Mouse (Mus musculus) heart, embryonic 14.5 days (tissue): ENCODE measurements around the gene Calhm1. TPM values are rescaled to one million over a fixed set of nuclear protein-coding genes. Genes with fewer than 3 reads are reported as not detected.
"Not testable (repeated sequence)": the region's sequence is repeated elsewhere in the genome, so short reads cannot be mapped to it uniquely, and the experiment has no call there.

Experiments
- ATAC-seq: fragments of 200-750 bp; cut with Nextera tagmentation; 2 replicates; pipeline ENCODE4 v1.8.0; 2017; ENCODE audit warnings: low read depth, moderate TSS enrichment; ENCODE audit not compliant: insufficient number of reproducible peaks, insufficient read depth, low FRiP score
- H3K27ac ChIP-seq, 2 experiments: fragments of 200-500 bp in 1 of 2; fragments of 300-500 bp in 1 of 2; sonication (generic) in 1 of 2; replicated peaks in 1 of 2; 2 replicates each; pipeline ENCODE4 v1.5.1; 2012 to 2014; ENCODE audit warnings: low read depth in 2 of 2, low read length in 2 of 2, control low read depth in 1 of 2, mild to moderate bottlenecking in 1 of 2, mixed read lengths in 1 of 2; ENCODE audit not compliant: control insufficient read depth in 1 of 2, insufficient read depth in 1 of 2
- H3K27me3 ChIP-seq: fragments of 300-500 bp; sonication (generic); 2 replicates; pipeline ENCODE4 v1.6.1; 2014; ENCODE audit warnings: mild to moderate bottlenecking, low read length, control low read depth; ENCODE audit not compliant: control insufficient read depth, insufficient read depth
- H3K36me3 ChIP-seq: fragments of 300-500 bp; sonication (generic); 2 replicates; pipeline ENCODE4 v1.6.1; 2014; ENCODE audit warnings: mild to moderate bottlenecking, control low read depth, low read length, mixed read lengths; ENCODE audit not compliant: control insufficient read depth, insufficient read depth
- H3K4me1 ChIP-seq, 2 experiments: fragments of 200-500 bp in 1 of 2; fragments of 300-500 bp in 1 of 2; sonication (generic) in 1 of 2; 2 replicates each; pipeline ENCODE4 v1.6.1; 2012 to 2014; ENCODE audit warnings: low read length in 2 of 2, control low read depth in 1 of 2, mixed read lengths in 1 of 2; ENCODE audit not compliant: control insufficient read depth in 2 of 2, insufficient read depth in 2 of 2
- H3K4me2 ChIP-seq: fragments of 300-500 bp; sonication (generic); 2 replicates; pipeline ENCODE4 v1.6.1; 2014; ENCODE audit warnings: mild to moderate bottlenecking, low read length
- H3K4me3 ChIP-seq, 2 experiments: fragments of 200-500 bp in 1 of 2; fragments of 300-500 bp in 1 of 2; sonication (generic) in 1 of 2; 2 replicates each; pipeline ENCODE4 v1.5.1; 2012 to 2014; ENCODE audit warnings: low read length in 2 of 2, mild to moderate bottlenecking in 2 of 2, control low read depth in 1 of 2, low read depth in 1 of 2, moderate library complexity in 1 of 2; ENCODE audit not compliant: control insufficient read depth in 1 of 2, insufficient read depth in 1 of 2
- H3K9ac ChIP-seq: fragments of 300-500 bp; sonication (generic); 2 replicates; pipeline ENCODE4 v1.6.1; 2014; ENCODE audit warnings: mild to moderate bottlenecking, low read length
- H3K9me3 ChIP-seq: fragments of 300-500 bp; sonication (generic); 2 replicates; pipeline ENCODE4 v1.6.1; 2016; ENCODE audit warnings: low read length, control low read depth; ENCODE audit not compliant: control insufficient read depth
- WGBS: fragments of 180-500 bp; shearing (Covaris S2); extraction: QIAGEN DNeasy Blood & Tissue Kit; methylation state at CpG from one replicate; pipeline ENCODE4 v1.1.7; 2014; 5-methylcytosine and 5-hydroxymethylcytosine counted together
- polyA plus RNA-seq: library from polyadenylated mRNA; unstranded; fragments of >200 nt; fragmentation: Nextera tagmentation; extraction: Ambion mirVana; gene quantifications from 2 replicates; pipeline ENCODE4 v1.2.1, GENCODE M21; 2014

The Calhm1 gene
- polyA plus RNA-seq, 1 experiment from 2014 or later = not detected

- peak overlapping the region; percentile 68 for H3K4me2 ChIP-seq
- H3K36me3 ChIP-seq = no peaks in the 10 kb centered on the region
- peak overlapping the region in 1 of 2 experiments; percentile 27; a peak in 1 of 4 replicates for H3K4me3 ChIP-seq
- H3K9me3 ChIP-seq = no peaks in the 10 kb centered on the region
- peak overlapping the region; percentile 46; the same call in 1 of the 2 replicates for H3K9ac ChIP-seq
- 57% methylated on average over 12 of the region's 12 CpGs for WGBS
- peaks cover 4 to 9% of the 10 kb centered on the region in 2 experiments; a peak in 3 of 4 replicates for H3K4me1 ChIP-seq
- peaks cover 10% of the 10 kb centered on the region; the same call in 1 of the 2 replicates for H3K27me3 ChIP-seq
- no peak for ATAC-seq
- no peak overlapping the region for H3K27ac ChIP-seq
Observed at GRCm38 (mm10) chr19:47152062-47152369, 8.0 kb upstream of the Calhm1 start.

GRCm38 (mm10) chr19:47151332-47152061, 7.4 kb upstream of the Calhm1 start:
- peaks cover 4 to 9% of the 10 kb centered on the region in 2 experiments; a peak in 3 of 4 replicates for H3K4me1 ChIP-seq
- peaks cover 10% of the 10 kb centered on the region; the same call in 1 of the 2 replicates for H3K27me3 ChIP-seq
- 18% methylated on average over 32 of the region's 32 CpGs for WGBS
- no peaks in the 10 kb centered on the region for H3K36me3 ChIP-seq
- peak overlapping the region; percentile 46 for H3K9ac ChIP-seq
- ATAC-seq = no peak
- no peaks in the 10 kb centered on the region for H3K9me3 ChIP-seq
- peak overlapping the region; percentile 68 for H3K4me2 ChIP-seq
- H3K4me3 ChIP-seq = peak overlapping the region; percentile 7 to 27; a peak in 3 of 4 replicates
- no peak overlapping the region for H3K27ac ChIP-seq

GRCm38 (mm10) chr19:47149854-47150253, 5.8 kb upstream of the Calhm1 start:
- Histone ChIP-seq H3K4me1 (peaks cover 7 to 13% of the 10 kb centered on the region in 2 experiments), H3K4me2 (no peak overlapping the region), H3K9me3 (no peaks in the 10 kb centered on the region), H3K27ac (no peak overlapping the region), H3K36me3 (no peaks in the 10 kb centered on the region), H3K27me3 (peaks cover 10% of the 10 kb centered on the region; the same call in 1 of the 2 replicates), H3K4me3 (no peak overlapping the region), H3K9ac (no peak overlapping the region)
- no peak for ATAC-seq
- WGBS = 40% methylated on average over 3 of the region's 4 CpGs

DNA sequence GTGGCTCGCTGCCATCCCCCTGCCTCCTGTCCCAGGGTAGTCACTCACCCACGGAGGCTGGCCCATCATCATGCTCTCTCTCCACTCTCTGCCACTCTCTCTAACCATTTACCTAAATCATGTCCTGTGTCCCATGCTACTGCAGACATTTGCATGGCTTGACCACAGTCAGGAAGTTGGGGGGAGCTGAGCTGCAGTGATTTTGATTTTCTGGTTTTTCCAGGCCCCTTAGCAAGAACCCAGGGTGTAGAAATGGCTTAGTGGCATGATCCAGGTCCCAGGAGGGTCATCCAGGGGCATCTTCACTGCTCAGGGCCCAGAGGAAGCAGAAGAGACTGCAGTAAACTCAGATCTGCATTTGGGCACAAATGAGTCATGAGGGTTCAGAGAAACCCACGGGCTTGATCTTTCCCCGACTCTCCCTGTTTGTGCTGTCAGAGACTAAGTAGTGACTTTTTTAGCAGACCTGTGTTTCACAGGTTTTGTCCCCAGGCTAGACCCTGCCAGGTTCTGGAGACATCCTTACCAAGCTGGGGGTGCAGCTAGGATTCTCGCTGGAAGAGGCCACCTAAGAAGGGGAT, 4.3 kb upstream of the Calhm1 start:
- 75% methylated on average over 5 of the region's 5 CpGs for WGBS
- H3K27ac ChIP-seq = no peak overlapping the region
- H3K27me3 ChIP-seq = peaks cover 10% of the 10 kb centered on the region; the same call in 1 of the 2 replicates
- ATAC-seq = no peak
- H3K9me3 ChIP-seq = no peaks in the 10 kb centered on the region
- H3K4me2 ChIP-seq = no peak overlapping the region
- H3K4me3 ChIP-seq = no peak overlapping the region
- H3K9ac ChIP-seq = no peak overlapping the region
- peaks cover 7 to 13% of the 10 kb centered on the region in 2 experiments for H3K4me1 ChIP-seq
- H3K36me3 ChIP-seq = no peaks in the 10 kb centered on the region

- H3K4me2 ChIP-seq = no peak overlapping the region
- no peak overlapping the region for H3K4me3 ChIP-seq
- H3K9me3 ChIP-seq = no peaks in the 10 kb centered on the region
- no peak for ATAC-seq
- no peaks in the 10 kb centered on the region for H3K36me3 ChIP-seq
- peaks cover 8 to 17% of the 10 kb centered on the region in 2 experiments for H3K4me1 ChIP-seq
- 73% methylated on average over 6 of the region's 6 CpGs for WGBS
- no peak overlapping the region for H3K9ac ChIP-seq
- H3K27ac ChIP-seq = no peak overlapping the region
- no peaks in the 10 kb centered on the region for H3K27me3 ChIP-seq
Observed at GRCm38 (mm10) chr19:47142438-47142837, 1.6 kb downstream of the Calhm1 start.

DNA sequence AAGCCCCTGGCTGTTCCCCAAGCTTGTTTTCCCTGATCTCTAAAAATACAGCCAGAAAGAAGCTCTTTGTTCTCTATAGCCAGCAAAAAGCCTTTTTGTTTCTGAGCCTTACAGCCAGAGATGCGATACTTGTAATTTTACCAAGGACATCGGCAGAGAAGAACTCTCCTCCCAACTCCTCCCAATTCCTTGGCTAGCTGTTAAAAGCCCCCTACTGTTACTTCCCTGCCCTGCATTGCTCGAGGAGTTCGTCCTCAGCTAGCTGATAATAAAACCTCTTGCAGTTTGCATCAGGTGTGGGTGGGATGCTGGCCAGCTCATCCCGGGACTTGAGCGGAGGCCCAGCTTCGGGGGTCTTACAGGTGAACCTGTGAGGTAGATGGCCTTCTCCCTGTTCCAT, 4.4 kb downstream of the Calhm1 start:
- H3K9ac ChIP-seq, ATAC-seq, H3K9me3 ChIP-seq, H3K4me3 ChIP-seq, H3K27ac ChIP-seq, H3K27me3 ChIP-seq, H3K4me2 ChIP-seq: not testable (repeated sequence)
- 33% methylated on average over 7 of the region's 7 CpGs for WGBS
- Histone ChIP-seq H3K4me1 (peaks cover 13 to 26% of the 10 kb centered on the region in 2 experiments), H3K36me3 (peaks cover 10% of the 10 kb centered on the region)

GRCm38 (mm10) chr19:47137771-47138421, 6.2 kb downstream of the Calhm1 start, which contains the start of gene Calhm2:
Gene Calhm2, minus strand, starts transcription at chr19:47138294.
- peaks cover 22% of the 10 kb centered on the region for H3K36me3 ChIP-seq
- WGBS = 2% methylated on average over 28 of the region's 28 CpGs
- ATAC-seq = peak; percentile 62
- H3K27me3 ChIP-seq = no peaks in the 10 kb centered on the region
- peak within 1 kb of the TSS; percentile 79 for H3K9ac ChIP-seq
- peak within 1 kb of the TSS; percentile 82 for H3K4me2 ChIP-seq
- no peaks in the 10 kb centered on the region for H3K9me3 ChIP-seq
- H3K27ac ChIP-seq = peak within 1 kb of the TSS; percentile 79 to 87
- H3K4me3 ChIP-seq = peak within 1 kb of the TSS; percentile 40 to 50
- H3K4me1 ChIP-seq = peaks cover 13 to 26% of the 10 kb centered on the region in 2 experiments
